Mouse (Mus musculus): ENCODE results near the gene Auh.

GRCm38 (mm10) chr13:52847481-52847880 lies 82.0 kb downstream of the Auh start:
- TF ChIP-seq POLR2A (IDR thresholded peaks at IDR 0.05; ENCODE audit: control insufficient read depth, extremely low read depth, insufficient read depth, low read length, poor library complexity) (no peak), CTCF (IDR thresholded peaks at IDR 0.05; ENCODE audit: borderline replicate concordance, control insufficient read depth, extremely low read depth, insufficient read depth, low read length, poor library complexity) (no peak)

Data from thymus, adult 2 months (tissue).